Mouse (Mus musculus) adrenal gland, postnatal 25 days (tissue): Measurements from ENCODE around the gene Nenf. TPM values are rescaled to one million over a fixed set of nuclear protein-coding genes. Genes with fewer than 3 reads are reported as not detected.

ENCODE experiments used
- DNase-seq: peaks from one replicate; pipeline ENCODE4 v3.0.0; 2021; ENCODE audit warnings: mixed read lengths
- total RNA-seq: library from RNA; stranded (reverse); gene quantifications from 2 replicates; pipeline ENCODE4 v1.2.3, GENCODE M21; 2021

Gene Nenf
- total RNA-seq, 1 experiment from 2014 or later = 104 TPM

DNA sequence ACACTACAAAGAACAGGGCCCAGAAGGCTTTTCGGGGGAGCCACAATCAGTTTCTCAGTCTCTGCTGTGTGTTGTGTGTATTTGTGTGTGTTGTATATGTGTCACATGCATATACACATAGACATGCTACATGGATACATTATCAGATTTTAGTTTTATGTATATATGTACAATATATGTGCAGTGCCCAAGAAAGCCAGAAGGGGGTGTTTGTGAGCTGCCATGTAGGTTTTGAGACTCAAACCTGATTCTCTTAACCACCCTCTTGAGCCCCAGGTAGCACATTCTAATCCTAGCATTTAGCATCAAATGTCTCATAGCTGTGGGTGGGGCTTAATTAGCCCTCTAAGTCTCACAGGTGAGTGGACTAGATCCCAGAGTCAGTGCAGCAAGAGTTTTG, 35.7 kb downstream of the Nenf start:
- DNase-seq = no peak

DNA sequence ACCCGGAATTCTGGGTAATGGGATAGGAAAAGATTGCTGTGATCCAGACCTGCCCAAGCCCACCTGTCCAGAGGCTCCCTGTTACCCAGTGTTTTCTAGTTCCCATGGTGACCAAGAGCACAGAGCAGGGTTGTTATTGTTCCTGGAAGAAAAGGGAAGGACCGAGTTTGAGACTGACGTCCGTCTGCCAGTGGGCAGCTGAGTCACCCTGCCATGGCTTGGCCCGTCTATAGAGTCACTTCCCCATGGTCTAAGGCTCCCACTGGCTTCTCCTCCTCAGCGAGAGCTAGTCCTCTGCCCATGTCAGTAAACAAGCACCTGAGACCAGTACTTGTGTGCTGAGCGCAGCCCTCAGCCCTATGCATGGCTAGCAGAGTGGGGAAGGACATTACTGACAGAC, 36.8 kb downstream of the Nenf start:
- DNase-seq = no peak

DNA sequence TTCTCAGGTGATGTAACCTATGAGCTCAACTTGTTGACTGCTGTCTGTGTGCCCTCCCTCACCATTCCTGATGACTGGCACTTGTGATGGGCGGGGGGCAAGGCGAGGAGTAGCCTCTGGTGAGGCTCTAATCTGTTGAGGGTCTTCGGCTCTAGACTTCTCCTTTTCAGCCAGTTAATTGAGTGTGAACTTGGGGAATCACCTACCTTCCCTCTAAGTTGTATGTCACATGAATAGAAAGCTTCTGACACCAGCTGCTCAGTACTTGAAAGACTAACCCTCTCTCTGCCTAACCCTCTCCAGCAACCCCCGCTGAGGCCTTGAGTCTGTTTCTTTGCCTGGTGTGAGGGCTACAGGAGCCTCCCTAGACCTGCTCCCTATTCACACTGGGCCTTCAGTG, 39.7 kb downstream of the Nenf start:
- DNase-seq = no peak

DNA sequence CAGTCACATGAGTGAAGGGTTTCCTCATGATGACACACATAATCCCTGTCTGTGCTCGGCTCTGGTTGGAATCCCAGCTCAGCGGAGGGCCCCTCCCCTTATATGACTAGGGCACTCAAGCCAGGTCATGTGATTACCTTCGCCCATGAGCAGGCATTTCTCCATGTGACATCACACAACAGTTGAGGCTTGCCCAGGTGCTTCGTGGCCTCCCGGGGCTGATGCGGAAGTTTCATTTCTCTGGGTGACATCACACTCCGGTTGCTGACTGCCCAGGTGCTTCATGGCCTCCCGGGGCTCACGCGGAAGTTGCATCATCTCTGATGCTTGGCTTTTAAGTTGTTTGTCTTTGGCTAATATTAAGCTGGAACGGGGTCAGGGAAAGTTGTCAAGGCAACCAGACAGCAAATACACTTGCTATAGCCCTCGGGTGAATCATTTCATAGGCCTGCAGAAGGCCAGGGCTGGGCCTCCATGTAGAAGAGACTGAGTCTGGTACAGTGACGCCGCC, 40.4 kb downstream of the Nenf start:
- DNase-seq = peak; percentile 22

DNA sequence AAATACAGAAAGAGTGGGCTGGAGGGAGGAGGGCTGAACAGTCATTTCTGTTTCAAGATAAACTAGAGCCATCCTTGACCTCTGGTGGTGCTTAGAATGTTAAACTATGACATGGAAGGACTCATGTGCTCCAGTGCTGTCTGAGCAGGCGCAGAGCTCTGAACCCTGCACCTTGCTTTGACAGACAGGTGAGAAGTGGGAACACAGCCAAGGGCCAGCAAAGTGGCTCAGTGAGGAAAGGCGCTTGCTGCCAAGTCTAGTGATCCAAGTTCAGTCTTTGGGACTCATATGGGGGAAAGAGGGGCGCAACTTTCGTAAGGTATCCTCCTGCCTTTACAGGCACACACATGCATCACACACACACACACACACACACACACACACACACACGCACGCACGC, 41.8 kb downstream of the Nenf start:
- no peak for DNase-seq

DNA sequence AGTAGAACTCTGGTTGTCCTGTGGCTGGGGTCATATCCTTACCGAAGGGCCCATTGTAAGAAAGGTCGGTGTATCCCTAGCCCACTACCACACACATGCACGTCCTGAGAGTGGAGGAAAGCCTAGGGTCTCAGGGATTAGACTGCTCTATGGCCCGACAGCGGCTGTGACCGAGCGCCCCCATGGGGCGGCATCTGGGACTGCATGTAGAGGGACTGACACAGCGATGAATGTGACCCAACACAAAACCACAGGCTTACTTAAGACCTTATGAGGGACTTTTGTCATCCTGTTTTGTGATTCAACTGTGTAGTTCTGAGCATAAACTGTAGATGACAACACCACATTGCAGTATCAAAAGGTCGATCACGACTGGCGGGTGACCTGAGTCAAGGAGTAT, 42.5 kb downstream of the Nenf start:
- DNase-seq = peak; percentile 85

DNA sequence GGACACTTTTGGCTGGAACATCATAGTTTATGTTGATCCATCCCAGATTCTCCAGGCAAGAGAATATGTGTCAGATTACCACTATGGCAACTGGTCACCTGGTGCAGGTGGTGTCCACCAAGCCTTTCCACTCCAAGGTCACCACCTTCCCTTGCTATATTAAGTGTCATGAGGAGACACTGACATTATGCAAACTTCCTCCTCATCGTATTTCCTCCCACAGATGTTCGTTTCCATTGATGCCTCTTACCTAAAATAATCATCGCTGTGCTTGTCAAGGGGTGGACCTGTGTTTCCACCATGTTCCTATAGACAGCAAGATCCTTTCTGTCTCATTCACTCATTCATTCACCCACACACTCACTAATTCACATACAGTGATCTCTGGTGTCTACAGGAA, 45.3 kb downstream of the Nenf start:
- DNase-seq = no peak

DNA sequence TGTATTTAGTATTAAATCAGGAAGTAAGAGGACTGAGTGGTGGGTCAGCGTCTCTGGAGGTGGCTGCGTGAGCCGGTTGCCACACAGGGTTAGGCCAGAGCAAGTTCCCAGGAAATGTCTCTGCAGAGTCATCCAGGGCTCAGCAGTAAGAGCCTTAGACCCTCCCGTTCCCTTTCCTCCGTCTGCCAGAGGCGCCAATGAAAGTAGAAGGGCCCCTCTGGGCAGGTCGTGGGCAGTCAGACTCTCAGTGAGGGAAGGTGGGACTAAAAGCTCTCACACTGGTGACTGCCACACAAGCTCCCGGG, 48.4 kb downstream of the Nenf start:
- no peak for DNase-seq

DNA sequence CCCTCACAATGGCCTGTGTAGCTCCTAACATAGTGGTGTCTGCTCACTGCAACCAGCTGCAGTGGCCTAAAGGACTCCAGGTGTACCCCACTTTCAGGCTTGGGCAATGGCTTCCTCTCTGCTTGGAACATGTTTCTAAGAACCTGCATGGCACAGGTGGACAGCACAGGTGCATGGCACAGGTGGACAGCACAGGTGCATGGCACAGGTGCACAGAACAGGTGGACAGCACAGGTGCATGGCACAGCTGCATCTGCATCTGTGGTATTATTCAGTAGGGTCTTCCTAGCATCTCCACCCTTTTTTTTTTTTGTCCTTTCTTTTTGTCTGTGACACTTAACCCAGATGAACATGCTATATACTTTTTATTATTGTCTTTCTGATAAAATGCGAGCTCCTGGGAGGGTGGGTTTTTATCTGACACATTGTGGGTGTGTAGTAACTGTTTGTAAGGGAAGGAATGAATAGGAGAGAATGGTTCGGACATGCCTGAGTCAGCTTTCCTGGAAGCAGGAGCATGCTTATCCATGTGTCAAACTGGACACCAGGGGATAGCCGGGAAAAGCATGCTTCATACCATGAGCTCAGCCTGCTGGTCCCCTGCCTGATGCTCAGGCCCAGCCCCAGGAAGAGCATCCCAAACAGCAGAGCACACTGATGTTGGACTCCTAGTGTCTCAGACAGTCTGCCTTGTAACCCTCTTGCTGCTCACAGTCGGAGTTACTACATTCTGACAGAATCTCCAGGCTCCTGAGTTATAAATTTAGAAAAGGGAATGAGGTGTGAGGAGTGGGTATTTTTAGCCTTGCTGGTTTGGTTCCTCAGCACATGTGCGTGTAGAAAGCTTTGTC, 49.0 kb downstream of the Nenf start:
- DNase-seq = no peak

DNA sequence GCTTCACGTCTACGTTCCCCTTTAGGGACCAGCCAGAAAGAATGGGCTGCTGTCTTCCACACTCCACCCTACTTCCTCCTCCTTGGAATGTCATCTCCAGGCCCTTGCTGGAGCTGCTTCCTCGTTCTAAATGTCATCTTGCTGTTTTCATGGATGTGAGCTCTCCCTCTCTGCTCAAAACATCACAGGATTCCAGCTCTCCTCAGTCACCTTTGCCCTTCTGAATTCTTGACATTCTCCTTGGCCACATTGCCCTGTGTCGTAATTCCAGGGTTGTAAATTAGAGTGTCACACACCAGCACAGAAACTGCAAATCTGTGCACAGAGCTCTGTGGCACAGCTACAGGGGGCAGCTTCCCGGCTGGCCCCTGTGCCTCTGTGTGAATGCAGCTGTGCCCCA, 50.1 kb downstream of the Nenf start:
- no peak for DNase-seq

DNA sequence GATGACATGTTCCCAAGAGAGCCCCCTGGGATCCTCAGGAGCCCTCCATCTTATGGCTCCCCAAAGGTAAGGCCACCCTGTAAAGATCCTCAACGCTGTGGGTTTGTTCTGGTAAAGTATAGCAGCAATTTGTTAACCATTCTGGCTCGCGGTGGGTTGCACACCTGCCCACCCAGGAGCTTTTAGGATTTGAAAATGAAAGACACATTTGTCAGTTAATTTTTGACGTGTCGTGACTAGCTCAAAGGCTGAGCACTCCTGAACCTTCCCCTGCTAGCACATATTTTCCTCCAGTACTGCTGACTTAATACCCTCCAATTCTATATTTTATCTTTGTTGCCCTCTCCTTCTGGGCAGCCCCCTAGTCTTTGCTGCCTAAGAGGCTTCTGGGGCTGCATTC, 50.8 kb downstream of the Nenf start:
- DNase-seq = no peak

DNA sequence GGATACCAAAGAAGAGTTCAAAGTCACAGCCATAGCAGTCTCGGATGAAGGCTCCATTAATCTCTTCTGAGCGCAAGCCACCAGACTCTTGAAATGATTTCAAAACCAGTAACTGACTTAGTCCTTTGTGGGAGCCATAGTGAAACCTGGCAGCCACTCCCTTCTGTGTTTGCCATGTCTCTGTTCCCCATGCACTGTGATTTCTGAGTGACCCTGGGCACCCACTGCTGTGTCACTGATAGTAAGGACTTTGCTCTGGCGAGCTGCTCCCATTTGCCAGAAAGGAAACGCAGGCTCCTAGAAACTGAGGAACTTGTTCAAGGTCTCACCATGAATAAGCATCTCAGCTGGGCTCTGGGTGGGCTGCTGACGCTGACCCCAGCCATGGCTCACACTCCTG, 54.5 kb downstream of the Nenf start:
- no peak for DNase-seq

DNA sequence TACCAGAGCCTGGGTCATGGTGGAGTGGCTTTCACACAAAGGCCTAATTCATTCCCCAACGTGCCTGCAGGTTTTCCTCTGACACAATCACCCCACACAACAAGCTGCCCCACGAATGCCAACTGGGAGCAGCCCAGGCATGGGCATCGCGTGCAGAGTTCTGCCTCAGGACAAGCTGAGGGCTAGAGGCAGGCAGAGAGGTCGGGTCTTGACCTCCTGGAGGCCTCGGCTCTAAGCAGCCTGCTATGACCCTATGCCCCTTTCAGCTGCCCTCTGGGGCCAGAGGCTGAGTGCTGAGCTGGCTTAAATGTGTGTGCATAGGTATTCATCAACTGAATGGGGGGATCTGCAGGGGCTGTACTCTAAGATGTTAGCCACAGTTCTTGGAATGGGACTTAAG, 56.1 kb downstream of the Nenf start:
- no peak for DNase-seq

DNA sequence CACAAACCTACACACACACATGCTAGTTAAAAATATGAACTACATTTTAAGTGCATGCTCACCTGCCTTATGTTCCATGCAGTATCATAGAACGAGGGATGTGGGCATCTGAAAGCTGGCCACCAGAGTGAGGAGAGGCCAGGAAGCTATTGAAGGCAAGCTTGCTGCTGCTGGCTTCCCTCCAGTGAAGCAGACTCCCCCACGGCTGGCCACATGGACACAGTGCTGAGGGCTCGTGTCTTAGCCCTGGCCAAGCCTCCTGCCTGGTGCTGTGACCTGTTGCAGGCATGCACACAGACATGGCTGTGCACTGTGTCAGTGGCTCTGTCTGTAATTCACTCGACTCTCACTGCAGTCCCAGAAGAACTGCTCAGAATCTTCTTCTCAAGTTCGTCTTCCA, 58.3 kb downstream of the Nenf start:
- DNase-seq = no peak

DNA sequence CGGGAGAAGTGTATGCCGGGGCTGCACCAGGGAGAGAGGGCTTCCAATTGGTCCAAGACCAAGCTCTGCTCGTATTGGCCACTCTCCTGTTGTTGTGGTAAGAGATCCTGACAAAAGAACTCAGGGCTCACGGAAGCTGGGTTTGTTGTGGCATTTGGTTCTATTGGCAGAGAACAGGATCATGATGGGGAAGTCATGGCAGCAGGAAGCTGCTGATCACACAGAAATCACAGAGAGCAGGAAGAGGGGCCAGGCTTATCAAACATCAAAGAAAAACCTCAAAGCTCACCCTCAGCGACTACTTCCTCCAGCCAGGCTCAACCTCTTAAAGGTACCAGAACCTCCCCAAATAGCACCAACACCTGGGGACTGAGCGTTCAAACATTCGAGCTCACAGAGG, 58.9 kb downstream of the Nenf start:
- no peak for DNase-seq

DNA sequence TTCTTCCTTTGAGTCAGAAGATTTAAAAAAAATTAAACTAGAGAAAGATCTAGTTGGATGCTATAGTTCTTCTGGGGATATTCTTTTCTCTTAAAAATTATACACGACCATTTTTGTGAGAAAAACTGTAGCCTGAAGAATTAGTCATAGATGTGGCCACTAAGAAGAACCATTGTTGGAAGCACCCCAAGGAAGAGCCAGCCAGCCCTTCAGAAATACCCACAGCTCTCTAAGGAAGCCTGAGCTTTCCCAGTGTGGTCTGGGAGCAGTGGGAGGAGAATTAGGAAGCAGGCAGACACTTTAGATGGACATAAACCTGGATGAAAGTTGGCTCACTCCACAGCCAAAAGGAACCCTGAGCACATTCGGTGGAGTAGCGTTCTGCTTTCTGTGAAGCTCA, 59.5 kb downstream of the Nenf start:
- no peak for DNase-seq

DNA sequence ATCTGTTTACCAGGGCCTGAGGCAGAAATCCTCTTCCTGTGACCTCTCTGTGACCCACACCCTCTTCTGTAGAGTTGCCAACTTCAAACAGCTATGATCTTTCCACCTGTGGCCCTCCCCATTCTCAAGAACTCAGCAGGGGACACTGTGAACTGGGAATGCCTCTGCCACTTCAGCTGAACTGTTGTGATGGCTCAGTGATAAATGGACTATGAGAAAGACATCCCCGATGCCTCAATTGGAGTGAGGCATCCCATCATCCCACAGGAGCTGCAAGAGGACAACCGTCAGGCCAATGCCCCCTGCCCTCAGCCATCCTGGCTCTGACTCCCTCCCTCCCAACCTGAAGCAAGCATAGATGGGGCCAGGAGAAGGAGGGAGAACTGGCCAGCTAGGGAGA, 60.0 kb downstream of the Nenf start:
- DNase-seq = no peak

DNA sequence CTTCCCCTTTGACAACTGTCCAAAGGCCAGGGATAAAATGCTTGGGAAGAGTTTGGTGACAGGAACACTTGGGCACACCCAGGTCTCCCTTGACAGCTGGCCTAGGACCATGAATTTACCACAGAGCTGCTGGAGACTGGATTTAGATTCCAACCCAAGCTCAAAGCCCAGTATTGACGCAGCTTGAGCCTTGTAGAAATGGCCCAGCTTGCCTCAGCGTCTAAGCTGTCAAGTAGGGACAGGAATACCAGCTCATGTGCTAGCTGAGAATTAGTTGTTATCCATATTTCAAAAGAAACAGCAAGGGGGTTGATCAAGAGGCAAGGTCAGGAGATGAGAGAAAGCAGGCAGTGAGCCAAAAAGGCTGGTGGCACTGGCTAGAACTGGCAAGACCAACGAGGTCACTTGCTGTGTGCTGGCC, 60.6 kb downstream of the Nenf start:
- DNase-seq = peak; percentile 32

Other genes starting within 250 kb of the Nenf start
- 1.7 and 3.1 TPM in 2 replicates for gene Batf3, start 220.3 kb downstream of the Nenf start, total RNA-seq
- not detected in 2 replicates for gene Fam71a, start 153.4 kb downstream of the Nenf start, total RNA-seq
- 0.67 TPM in 1 of 2 replicates, not detected in the other for gene Atf3, start 100.2 kb downstream of the Nenf start, total RNA-seq
- 7.4 and 7.7 TPM in 2 replicates for gene Tmem206, start 7.7 kb upstream of the Nenf start, total RNA-seq
- gene Ppp2r5a, start 85.1 kb upstream of the Nenf start, total RNA-seq = 162 and 192 TPM in 2 replicates